12 mouse cellular contexts compared by ENCODE assay signal in genomic region chr2:45514290-45515180, GRCm38 (mm10).
DNase-seq lines count a peak whose midpoint lies in the region; ATAC-seq and TF ChIP-seq lines count a peak whose summit lies in the region.
"Had no signal": no experiment of that assay in that cellular context is flagged by ENCODE, and none has a peak within 500 bp of the region (broad histone marks: within the 10 kb centered on the region; RNA-seq: fewer than 3 reads in every experiment).

No protein-coding gene starts in this region.

- no peak overlapping the region for H3K27ac ChIP-seq in forebrain, postnatal 0 days (ENCODE audit: low read depth, low read length)
- no peak overlapping the region for H3K27ac ChIP-seq in forebrain, embryonic 11.5 days (ENCODE audit: low read depth, low read length)
- H3K27ac ChIP-seq: forebrain, embryonic 13.5 days had no signal

- H3K4me2 ChIP-seq in forebrain, postnatal 0 days (ENCODE audit: low read depth), result no peak overlapping the region
- no peak overlapping the region for H3K4me2 ChIP-seq in forebrain, embryonic 11.5 days (ENCODE audit: low read depth, low read length, severe bottlenecking)
- H3K4me2 ChIP-seq: forebrain, embryonic 13.5 days had no signal

- WGBS in forebrain, postnatal 0 days, result 57% methylated on average over 4 of the region's 4 CpGs
- WGBS in forebrain, embryonic 11.5 days, result 74% methylated on average over 4 of the region's 4 CpGs

- ATAC-seq in forebrain, postnatal 0 days, result no peak
- ATAC-seq in forebrain, embryonic 11.5 days (replicated peaks; ENCODE audit: low FRiP score), result no peak
- ATAC-seq: forebrain, embryonic 13.5 days had no signal

- peak; percentile 4 for DNase-seq in forebrain, postnatal 0 days
- no peak for DNase-seq in forebrain, embryonic 11.5 days (ENCODE audit: low spot score)
- DNase-seq in urinary bladder, postnatal 14 days (ENCODE audit: low spot score), result peak; percentile 4
- no peak for DNase-seq in urinary bladder, postnatal 10 days (ENCODE audit: low spot score)
- DNase-seq in kidney, postnatal 10 days, result peak; percentile 45
- DNase-seq in cerebellum, postnatal 14 days, result no peak
- no peak for DNase-seq in layer of hippocampus, adult 9-11 months
- no peak for DNase-seq in cerebellum, postnatal 25 days
- DNase-seq: layer of hippocampus, postnatal 36 days; thymus, adult 18-20 months had no signal

- H3K9ac ChIP-seq in forebrain, postnatal 0 days, result no peak overlapping the region
- no peak overlapping the region for H3K9ac ChIP-seq in forebrain, embryonic 11.5 days (ENCODE audit: low read length)
- H3K9ac ChIP-seq: forebrain, embryonic 13.5 days had no signal

- no peak for TF ChIP-seq CTCF in forebrain, postnatal 0 days (IDR thresholded peaks at IDR 0.05; ENCODE audit: low read depth)

- no peak overlapping the region for H3K4me3 ChIP-seq in forebrain, postnatal 0 days (ENCODE audit: low read depth, low read length)
- no peak overlapping the region for H3K4me3 ChIP-seq in forebrain, embryonic 11.5 days (ENCODE audit: low read depth, low read length)
- H3K4me3 ChIP-seq: forebrain, embryonic 13.5 days had no signal

- no peaks in the 10 kb centered on the region for H3K27me3 ChIP-seq in forebrain, postnatal 0 days (ENCODE audit: insufficient read depth, low read length)
- no peaks in the 10 kb centered on the region for H3K27me3 ChIP-seq in forebrain, embryonic 11.5 days (ENCODE audit: control insufficient read depth, insufficient read depth, low read length)
- H3K27me3 ChIP-seq: CH12.LX; forebrain, embryonic 13.5 days had no signal

- H3K4me1 ChIP-seq in forebrain, postnatal 0 days (ENCODE audit: insufficient read depth), result no peaks in the 10 kb centered on the region
- no peaks in the 10 kb centered on the region for H3K4me1 ChIP-seq in forebrain, embryonic 11.5 days (replicated peaks; ENCODE audit: control insufficient read depth, insufficient read depth, low read length)
- H3K4me1 ChIP-seq: forebrain, embryonic 13.5 days had no signal

- no peaks in the 10 kb centered on the region for H3K36me3 ChIP-seq in forebrain, postnatal 0 days (ENCODE audit: insufficient read depth)
- H3K36me3 ChIP-seq in forebrain, embryonic 11.5 days (ENCODE audit: control insufficient read depth, insufficient read depth, low read length), result no peaks in the 10 kb centered on the region

- no peaks in the 10 kb centered on the region for H3K9me3 ChIP-seq in forebrain, postnatal 0 days (ENCODE audit: low read length)
- no peaks in the 10 kb centered on the region for H3K9me3 ChIP-seq in forebrain, embryonic 11.5 days (ENCODE audit: control insufficient read depth, low read length)
- H3K9me3 ChIP-seq: forebrain, embryonic 13.5 days had no signal

Comparison
In these comparisons a context has a peak if more than half of its experiments do, and no peak if none do; other contexts are left out.
1. DNase-seq: peak in forebrain, postnatal 0 days (single experiment), urinary bladder, postnatal 14 days (single experiment) and kidney, postnatal 10 days (single experiment); none in forebrain, embryonic 11.5 days (single experiment), urinary bladder, postnatal 10 days (single experiment), cerebellum, postnatal 14 days (0 of 2), layer of hippocampus, adult 9-11 months (single experiment) and cerebellum, postnatal 25 days (0 of 2).